Mouse (Mus musculus) heart, adult 2 months (tissue): ENCODE results near the gene Vsx2.

Experiments used
- CTCF ChIP-seq: fragments of 200-600 bp; IDR thresholded peaks from 2 replicates; pipeline ENCODE4 v1.8.1; 2022; ENCODE audit warnings: antibody characterized with exemption, mild to moderate bottlenecking, moderate library complexity
- POLR2A ChIP-seq: fragments of 200-500 bp; IDR thresholded peaks from 2 replicates; pipeline ENCODE4 v1.6.1; 2011; ENCODE audit warnings: mild to moderate bottlenecking, low read depth, low read length, control low read depth; ENCODE audit not compliant: insufficient read depth

- TF ChIP-seq CTCF (no peak), POLR2A (no peak)
Observed at GRCm38 (mm10) chr12:84525422-84525821, 44.1 kb upstream of the Vsx2 start.
